Mouse (Mus musculus) kidney, postnatal 0 days (tissue): ENCODE measurements around the gene Actl7a. TPM values are rescaled to one million over a fixed set of nuclear protein-coding genes. Genes with fewer than 3 reads are reported as not detected.

Experiments used
- ATAC-seq: fragments of 200-750 bp; cut with Nextera tagmentation; replicated peaks from 2 replicates; pipeline ENCODE4 v1.8.0; 2017; ENCODE audit warnings: low read depth, moderate number of reproducible peaks, moderate TSS enrichment, moderate library complexity; ENCODE audit not compliant: low FRiP score
- DNase-seq: peaks from one replicate; pipeline ENCODE4 v3.0.0-alpha.2; 2016; ENCODE audit warnings: low spot score
- H3K27ac ChIP-seq: fragments of 300-500 bp; sonication (generic); 2 replicates; pipeline ENCODE4 v1.5.1; 2014; ENCODE audit warnings: mild to moderate bottlenecking
- H3K27me3 ChIP-seq: fragments of 300-500 bp; sonication (generic); 2 replicates; pipeline ENCODE4 v1.6.1; 2014; ENCODE audit warnings: low read length, mixed read lengths; ENCODE audit not compliant: insufficient read depth
- H3K36me3 ChIP-seq: fragments of 300-500 bp; sonication (generic); 2 replicates; pipeline ENCODE4 v1.6.1; 2014; ENCODE audit warnings: low read length, mixed read lengths; ENCODE audit not compliant: insufficient read depth
- H3K4me1 ChIP-seq: fragments of 300-500 bp; sonication (generic); replicated peaks from 2 replicates; pipeline ENCODE4 v1.6.1; 2014; ENCODE audit warnings: antibody characterized with exemption, low read length, mixed read lengths; ENCODE audit not compliant: insufficient read depth
- H3K4me2 ChIP-seq: fragments of 300-500 bp; sonication (generic); 2 replicates; pipeline ENCODE4 v1.6.1; 2014; ENCODE audit warnings: mild to moderate bottlenecking, low read length, moderate library complexity, mixed read lengths
- H3K4me3 ChIP-seq: fragments of 300-500 bp; sonication (generic); replicated peaks from 2 replicates; pipeline ENCODE4 v1.5.1; 2014; ENCODE audit warnings: low read depth, low read length
- H3K9ac ChIP-seq: fragments of 300-500 bp; sonication (generic); 2 replicates; pipeline ENCODE4 v1.6.1; 2014; ENCODE audit warnings: low read depth, low read length
- H3K9me3 ChIP-seq: fragments of 300-500 bp; sonication (generic); replicated peaks from 2 replicates; pipeline ENCODE4 v1.6.1; 2016; ENCODE audit warnings: low read length, inconsistent platforms, mixed read lengths
- CTCF ChIP-seq: IDR thresholded peaks from 2 replicates; pipeline ENCODE4 v1.5.1; 2016; ENCODE audit warnings: antibody characterized with exemption, low read depth, mild to moderate bottlenecking, moderate library complexity
- WGBS: fragments of 180-500 bp; shearing (Covaris S2); extraction: QIAGEN DNeasy Blood & Tissue Kit; methylation state at CpG from one replicate; pipeline ENCODE4 v1.1.7; 2014; 5-methylcytosine and 5-hydroxymethylcytosine counted together
- polyA plus RNA-seq: library from polyadenylated mRNA; unstranded; fragments of >200 nt; fragmentation: Nextera tagmentation; extraction: Ambion mirVana; gene quantifications from 2 replicates; pipeline ENCODE4 v1.2.1, GENCODE M21; 2015

Actl7a gene
- polyA plus RNA-seq, 1 experiment from 2014 or later = not detected

DNA sequence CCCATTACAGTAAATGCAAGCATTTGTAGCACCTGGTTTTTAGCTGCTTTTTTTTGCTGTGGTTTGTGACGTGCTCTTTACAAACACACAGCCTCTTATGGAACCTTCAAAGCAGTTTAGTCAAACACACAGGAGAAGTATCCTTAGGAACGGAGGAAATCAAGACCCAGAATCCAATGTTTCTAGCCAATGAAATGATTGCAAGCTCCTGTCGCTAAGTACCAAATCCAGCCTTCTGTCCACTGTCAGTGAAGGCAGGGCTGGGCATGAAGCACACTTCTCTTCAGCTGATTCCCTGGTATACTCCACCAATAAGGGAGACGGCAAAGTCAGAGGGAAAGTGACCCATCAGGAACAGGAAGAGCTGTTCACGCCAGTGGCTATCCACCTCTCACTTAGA is 12.8 kb downstream of the Actl7a start:
- H3K4me1 ChIP-seq = no peaks in the 10 kb centered on the region
- no peak for TF ChIP-seq CTCF
- no peak overlapping the region for H3K4me3 ChIP-seq
- H3K27me3 ChIP-seq = no peaks in the 10 kb centered on the region
- no peak overlapping the region for H3K4me2 ChIP-seq
- H3K9ac ChIP-seq = no peak overlapping the region
- DNase-seq (no peak), ATAC-seq (no peak)
- no peak overlapping the region for H3K27ac ChIP-seq
- 92% methylated on average over 5 of the region's 5 CpGs for WGBS
- peaks cover 72% of the 10 kb centered on the region for H3K36me3 ChIP-seq
- no peaks in the 10 kb centered on the region for H3K9me3 ChIP-seq

DNA sequence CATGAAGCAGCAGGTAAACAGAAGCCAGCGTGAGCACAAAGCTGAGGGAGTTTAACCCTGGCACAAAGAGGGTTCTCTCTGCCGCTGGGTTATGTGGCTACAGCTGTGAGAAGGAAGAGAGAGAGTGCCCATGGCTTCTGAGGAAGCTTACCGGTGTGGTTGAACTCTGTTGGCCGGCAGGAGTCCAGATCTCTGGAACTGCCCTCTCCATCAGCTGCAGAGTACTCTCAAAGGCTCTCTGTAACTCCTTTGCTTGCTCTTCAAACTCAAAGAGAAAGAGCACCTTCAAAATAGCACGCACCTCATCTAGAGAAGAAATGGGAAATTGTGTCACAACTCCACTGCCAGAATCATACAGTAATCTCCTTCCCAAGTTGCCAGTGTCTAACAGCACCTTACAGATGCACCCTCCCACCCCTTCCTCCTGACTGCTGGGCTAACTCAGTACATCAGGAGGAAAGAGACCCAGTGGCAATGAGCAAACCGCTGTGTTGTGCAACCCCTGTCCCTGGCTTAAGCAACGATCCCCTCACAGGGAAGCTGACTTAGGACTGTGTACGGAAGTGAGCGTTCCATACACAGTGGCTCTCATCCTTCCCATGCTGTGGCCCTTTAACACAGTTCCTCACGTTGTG is 13.9 kb downstream of the Actl7a start:
- no peak for ATAC-seq
- H3K9me3 ChIP-seq = no peaks in the 10 kb centered on the region
- no peaks in the 10 kb centered on the region for H3K4me1 ChIP-seq
- H3K4me3 ChIP-seq = no peak overlapping the region
- WGBS = 91% methylated on average over 10 of the region's 10 CpGs
- no peak overlapping the region for H3K4me2 ChIP-seq
- no peak overlapping the region for H3K9ac ChIP-seq
- TF ChIP-seq CTCF = no peak
- H3K27me3 ChIP-seq = no peaks in the 10 kb centered on the region
- H3K36me3 ChIP-seq = peaks cover 73% of the 10 kb centered on the region
- no peak overlapping the region for H3K27ac ChIP-seq
- no peak for DNase-seq

DNA sequence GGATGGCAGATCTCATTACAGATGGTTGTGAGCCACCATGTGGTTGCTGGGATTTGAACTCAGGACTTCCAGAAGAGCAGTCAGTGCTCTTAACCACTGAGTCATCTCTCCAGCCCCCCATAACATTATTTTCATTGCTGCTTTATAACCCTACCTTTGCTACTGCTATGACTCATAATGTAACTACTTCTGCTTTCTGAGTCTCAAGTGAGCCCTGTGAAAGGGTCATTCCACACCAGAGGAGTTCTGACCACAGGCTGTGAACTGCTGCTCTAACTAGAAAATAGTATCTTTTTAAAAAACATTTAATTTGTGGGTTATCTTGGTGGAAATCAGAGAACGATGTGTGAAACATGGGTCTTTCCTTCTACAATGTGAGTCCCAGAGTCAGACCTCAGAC is 14.5 kb downstream of the Actl7a start:
- Histone ChIP-seq H3K4me2 (no peak overlapping the region), H3K9me3 (no peaks in the 10 kb centered on the region), H3K4me3 (no peak overlapping the region), H3K36me3 (peaks cover 78% of the 10 kb centered on the region), H3K27ac (no peak overlapping the region), H3K27me3 (no peaks in the 10 kb centered on the region), H3K9ac (no peak overlapping the region), H3K4me1 (no peaks in the 10 kb centered on the region)
- no peak for ATAC-seq
- WGBS = 97% methylated on average over 1 of the region's 1 CpGs
- no peak for TF ChIP-seq CTCF
- no peak for DNase-seq

DNA sequence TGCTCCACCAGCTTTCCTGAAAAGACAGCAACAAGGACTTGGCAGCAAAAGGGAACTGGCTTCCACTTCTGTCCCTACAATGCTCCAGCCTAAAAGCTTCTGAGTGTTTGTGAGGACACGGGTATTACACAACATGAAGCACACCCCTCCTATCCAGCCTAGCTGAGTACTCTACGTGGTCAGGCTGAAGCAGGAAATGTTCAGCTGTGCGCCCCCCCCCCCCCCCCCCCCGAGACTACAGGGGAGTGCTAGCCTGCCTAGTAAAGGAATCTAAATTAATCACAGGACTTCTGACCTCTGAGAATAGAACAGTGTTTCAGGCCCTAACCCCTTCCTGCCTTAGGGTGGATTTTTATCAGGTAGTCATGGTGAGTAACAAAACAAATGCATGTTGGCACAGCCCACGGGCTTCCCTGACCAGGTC is 24.7 kb downstream of the Actl7a start:
- H3K9me3 ChIP-seq = no peaks in the 10 kb centered on the region
- no peak overlapping the region for H3K4me3 ChIP-seq
- ATAC-seq (no peak), DNase-seq (no peak)
- no peaks in the 10 kb centered on the region for H3K4me1 ChIP-seq
- no peak overlapping the region for H3K9ac ChIP-seq
- H3K36me3 ChIP-seq = peaks cover 67% of the 10 kb centered on the region
- TF ChIP-seq CTCF = no peak
- H3K27me3 ChIP-seq = no peaks in the 10 kb centered on the region
- WGBS = 79% methylated on average over 5 of the region's 5 CpGs
- H3K4me2 ChIP-seq = no peak overlapping the region
- H3K27ac ChIP-seq = no peak overlapping the region

DNA sequence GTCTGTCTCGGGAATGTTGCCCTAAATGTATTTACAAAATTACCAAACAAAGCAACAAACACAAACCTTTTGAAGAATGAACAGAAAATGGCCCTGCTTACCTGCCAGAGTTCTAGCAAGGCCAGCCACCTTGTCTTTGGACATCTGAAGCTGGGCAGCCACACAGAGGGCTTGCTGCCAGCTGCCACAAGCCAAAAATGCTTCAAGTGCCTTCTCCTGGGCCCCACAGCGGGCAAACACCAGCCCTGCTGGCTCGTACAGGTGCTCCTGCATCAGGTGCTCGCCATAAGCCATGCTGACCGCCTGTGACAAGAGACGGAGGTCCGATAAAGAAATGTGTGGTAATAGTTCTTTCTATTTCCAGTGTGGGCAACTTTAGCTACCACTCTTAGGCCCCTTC is 25.7 kb downstream of the Actl7a start:
- 93% methylated on average over 7 of the region's 7 CpGs for WGBS
- ATAC-seq = no peak
- Histone ChIP-seq H3K27ac (no peak overlapping the region), H3K9ac (no peak overlapping the region), H3K9me3 (no peaks in the 10 kb centered on the region), H3K4me3 (no peak overlapping the region), H3K4me1 (no peaks in the 10 kb centered on the region), H3K27me3 (no peaks in the 10 kb centered on the region), H3K36me3 (peaks cover 73% of the 10 kb centered on the region), H3K4me2 (no peak overlapping the region)
- DNase-seq = no peak
- TF ChIP-seq CTCF = no peak

DNA sequence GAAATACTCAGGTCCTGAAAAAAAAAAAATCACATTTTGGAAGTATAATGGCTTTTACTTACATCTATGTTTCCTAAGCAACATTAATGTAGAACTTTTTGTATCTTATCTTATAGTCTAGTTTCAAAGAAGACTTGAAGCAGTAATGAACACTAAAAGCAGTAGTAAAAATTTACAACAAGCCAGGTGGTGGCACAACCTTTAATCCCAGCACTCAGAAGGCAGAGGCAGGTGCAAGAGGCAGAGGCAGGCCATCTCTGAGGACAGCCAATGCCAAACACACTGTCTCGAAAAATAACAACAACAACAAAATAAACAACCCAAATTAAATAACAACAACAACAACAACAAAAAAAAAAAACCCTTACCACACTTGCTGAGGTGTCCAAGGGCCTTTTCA is 27.9 kb downstream of the Actl7a start:
- no peak for TF ChIP-seq CTCF
- no peak overlapping the region for H3K27ac ChIP-seq
- H3K4me2 ChIP-seq = no peak overlapping the region
- DNase-seq (no peak), ATAC-seq (no peak)
- H3K9ac ChIP-seq = no peak overlapping the region
- H3K36me3 ChIP-seq = peaks cover 75% of the 10 kb centered on the region
- no peaks in the 10 kb centered on the region for H3K4me1 ChIP-seq
- H3K9me3 ChIP-seq = no peaks in the 10 kb centered on the region
- no peaks in the 10 kb centered on the region for H3K27me3 ChIP-seq
- no peak overlapping the region for H3K4me3 ChIP-seq
- WGBS = 81% methylated on average over 1 of the region's 1 CpGs

DNA sequence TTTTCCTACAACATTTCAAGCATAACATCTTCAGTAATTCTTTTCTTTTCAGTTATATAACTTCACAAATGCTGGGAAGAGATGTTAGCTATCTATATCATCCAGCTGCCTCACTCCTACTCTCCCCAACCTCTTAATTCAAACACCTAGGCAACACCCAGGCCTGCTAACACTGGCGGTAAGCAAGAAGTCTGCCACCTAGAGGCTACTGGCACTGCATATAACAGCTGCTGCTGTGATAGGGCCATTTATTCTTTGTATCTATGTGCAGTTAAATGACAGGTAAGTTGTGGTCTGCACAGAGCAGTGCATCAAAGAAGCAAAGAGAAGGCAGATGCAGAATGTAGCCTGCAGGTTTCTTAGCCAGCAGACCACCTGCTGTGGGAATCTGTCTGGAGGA is 48.2 kb downstream of the Actl7a start:
- Histone ChIP-seq H3K9me3 (no peaks in the 10 kb centered on the region), H3K4me1 (no peaks in the 10 kb centered on the region), H3K27ac (no peak overlapping the region), H3K4me2 (no peak overlapping the region), H3K36me3 (peaks cover 82% of the 10 kb centered on the region), H3K4me3 (no peak overlapping the region), H3K9ac (no peak overlapping the region), H3K27me3 (no peaks in the 10 kb centered on the region)
- TF ChIP-seq CTCF = peak; percentile 59
- DNase-seq (peak; percentile 12), ATAC-seq (no peak)
- 33% methylated on average over 1 of the region's 1 CpGs for WGBS

Other genes starting within 250 kb of the Actl7a start
- not detected in 2 replicates for gene Gm26657, start 3.3 kb upstream of the Actl7a start, polyA plus RNA-seq
- not detected in 2 replicates for gene Actl7b, start 2.0 kb upstream of the Actl7a start, polyA plus RNA-seq
- 24.9 and 25.8 TPM in 2 replicates for gene Elp1, start 58.9 kb downstream of the Actl7a start, polyA plus RNA-seq
- gene Fam206a, start 58.9 kb downstream of the Actl7a start, polyA plus RNA-seq = 11.5 and 12.4 TPM in 2 replicates
- 36.1 and 38.1 TPM in 2 replicates for gene Ctnnal1, start 121.8 kb downstream of the Actl7a start, polyA plus RNA-seq
- gene Tmem245, start 204.0 kb downstream of the Actl7a start, polyA plus RNA-seq = 5.6 and 6.4 TPM in 2 replicates
- 0.12 and 0.14 TPM in 2 replicates for gene Frrs1l, start 247.0 kb downstream of the Actl7a start, polyA plus RNA-seq